In the genomic region with DNA sequence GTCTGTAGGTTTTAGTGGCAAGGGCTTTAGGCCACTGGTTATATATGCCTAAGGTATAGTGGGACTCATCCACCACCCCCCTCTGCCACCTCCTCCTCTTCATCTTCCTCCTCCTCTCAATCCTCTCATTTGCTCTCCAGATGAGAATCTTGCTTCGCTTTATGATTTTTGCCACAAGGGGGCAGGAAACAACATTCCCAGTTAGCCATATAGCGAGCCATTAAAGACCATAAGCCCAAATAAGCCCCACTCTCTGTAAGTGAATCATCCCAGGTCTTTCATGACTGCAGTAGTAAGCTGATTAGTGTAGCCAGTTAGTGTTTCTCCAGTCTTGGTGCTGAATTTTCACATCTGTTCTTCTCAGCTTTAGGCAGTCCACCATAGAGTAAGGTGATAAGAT, we compare ENCODE assay signal across 13 mouse cellular contexts.
A peak's percentile ranks its signal among the peaks of the same experiment; 100 is the strongest.
DNase-seq lines count a peak whose midpoint lies in the region; ATAC-seq and TF ChIP-seq lines count a peak whose summit lies in the region.
"Had no signal": no experiment of that assay in that cellular context is flagged by ENCODE, and none has a peak within 500 bp of the region (broad histone marks: within the 10 kb centered on the region; RNA-seq: fewer than 3 reads in every experiment).

No protein-coding gene starts in this region.

- DNase-seq in frontal cortex, postnatal 25 days (ENCODE audit: low spot score in 2 of 2) = no peak
- DNase-seq in layer of hippocampus, adult 2 months (ENCODE audit: low spot score in 2 of 2) = peak in 1 of 2 experiments; percentile 23
- no peak for DNase-seq in layer of hippocampus, postnatal 25 days (ENCODE audit: extremely low spot score in 1 of 2, low spot score in 1 of 2)
- DNase-seq in right cerebral cortex, adult 2 months (ENCODE audit: low spot score in 2 of 2) = peak; percentile 29
- no peak for DNase-seq in right cerebral cortex, adult 18-20 months
- no peak for DNase-seq in gastrocnemius, postnatal 10 days
- DNase-seq: cerebellum, adult 9-10 months; heart, postnatal 4 days; liver; right cerebral cortex, postnatal 4 days; thymus, postnatal 14 days had no signal

- no peak overlapping the region for H3K27ac ChIP-seq in layer of hippocampus, adult 2 months

- no peak overlapping the region for H3K4me3 ChIP-seq in layer of hippocampus, adult 2 months

- peak; percentile 67 for TF ChIP-seq CTCF in layer of hippocampus, adult 2 months (conservative IDR thresholded peaks at IDR 0.05)

- ATAC-seq in frontal cortex, adult (ENCODE audit: low TSS enrichment) = peak; percentile 52; the same call in 1 of the 2 replicates
- no peak for ATAC-seq in megakaryocyte, adult 5-6 weeks (ENCODE audit: poor library complexity, severe bottlenecking)

Comparison
In these comparisons a context has a peak if more than half of its experiments do, and no peak if none do; other contexts are left out.
1. DNase-seq: peak in right cerebral cortex, adult 2 months (2 of 2); none in frontal cortex, postnatal 25 days (0 of 2), layer of hippocampus, postnatal 25 days (0 of 2), right cerebral cortex, adult 18-20 months (single experiment) and gastrocnemius, postnatal 10 days (single experiment).